Mouse (Mus musculus) C2C12 (cell line): Measurements from ENCODE around the gene Emc1.

Experiments
- MYOG ChIP-seq: IDR thresholded peaks from one replicate; pipeline ENCODE4 v1.6.1; 2011; ENCODE audit not compliant: control insufficient read depth, insufficient read length; ENCODE audit errors: extremely low read depth
- USF1 ChIP-seq: IDR thresholded peaks from one replicate; pipeline ENCODE4 v1.6.1; 2011; ENCODE audit warnings: low read depth, mild to moderate bottlenecking, control low read depth, moderate library complexity

GRCm38 (mm10) chr4:139319740-139320139 is 32.6 kb upstream of the Emc1 start:
- no peak for TF ChIP-seq USF1
- no peak for TF ChIP-seq MYOG
